Mouse (Mus musculus) cerebellum, adult 2 months (tissue): ENCODE data around the gene Sin3a. TPM values are rescaled to one million over a fixed set of nuclear protein-coding genes. Genes with fewer than 3 reads are reported as not detected.
A peak's percentile ranks its signal among the peaks of the same experiment; 100 is the strongest.

Experiments used
- DNase-seq, 2 experiments: peaks; one replicate each; pipeline ENCODE4 v3.0.0; 2021
- H3K27ac ChIP-seq: fragments of 200-500 bp; 2 replicates; pipeline ENCODE4 v1.5.1; 2012; ENCODE audit warnings: low read length, control low read depth, inconsistent platforms; ENCODE audit not compliant: insufficient read depth
- H3K27me3 ChIP-seq: fragments of 200-500 bp; 2 replicates; pipeline ENCODE4 v1.6.1; 2012; ENCODE audit warnings: inconsistent platforms, mild to moderate bottlenecking, low read length, moderate library complexity; ENCODE audit not compliant: control insufficient read depth, insufficient read depth
- H3K4me1 ChIP-seq: fragments of 200-500 bp; 2 replicates; pipeline ENCODE4 v1.6.1; 2011; ENCODE audit warnings: low read length; ENCODE audit not compliant: control insufficient read depth, insufficient read depth
- H3K4me3 ChIP-seq: fragments of 200-500 bp; replicated peaks from 2 replicates; pipeline ENCODE3; 2011; ENCODE audit warnings: mild to moderate bottlenecking, low read depth, low read length, control low read depth; ENCODE audit not compliant: insufficient read depth
- CTCF ChIP-seq: fragments of 200-500 bp; IDR thresholded peaks from 2 replicates; pipeline ENCODE4 v1.5.1; 2011; ENCODE audit warnings: low read depth, mild to moderate bottlenecking, control low read depth, low read length, moderate library complexity, borderline replicate concordance; ENCODE audit not compliant: insufficient read depth
- POLR2A ChIP-seq: fragments of 200-500 bp; IDR thresholded peaks from 2 replicates; pipeline ENCODE4 v1.6.1; 2011; ENCODE audit warnings: low read length, control low read depth, borderline replicate concordance; ENCODE audit not compliant: insufficient read depth
- WGBS: fragments of 180-500 bp; shearing (Covaris S2); methylation state at CpG from one replicate; pipeline ENCODE4 v1.1.7; 2018; 5-methylcytosine and 5-hydroxymethylcytosine counted together
- polyA plus RNA-seq: library from polyadenylated mRNA; depleted of rRNA; stranded (reverse); fragments of >200 nt; gene quantifications from 2 replicates; pipeline ENCODE4 v1.2.3, GENCODE M21; 2012; rRNA removed

Sin3a gene
- 23.8 and 32.3 TPM in 2 replicates for polyA plus RNA-seq

- no peaks in the 10 kb centered on the region for H3K27me3 ChIP-seq
- peaks cover 3% of the 10 kb centered on the region; the same call in 1 of the 2 replicates for H3K4me1 ChIP-seq
- under 1% methylated on average over 34 of the region's 34 CpGs for WGBS
- TF ChIP-seq CTCF (no peak), POLR2A (no peak)
- peak; percentile 72 to 76 for DNase-seq
- peak within 1 kb of the TSS; percentile 97 for H3K4me3 ChIP-seq
- H3K27ac ChIP-seq, result peak within 1 kb of the TSS; percentile 68; the same call in 1 of the 2 replicates
Measured at GRCm38 (mm10) chr9:57071801-57072351, at the start of gene Sin3a. Gene Sin3a, plus strand, starts transcription at chr9:57072040.

DNA sequence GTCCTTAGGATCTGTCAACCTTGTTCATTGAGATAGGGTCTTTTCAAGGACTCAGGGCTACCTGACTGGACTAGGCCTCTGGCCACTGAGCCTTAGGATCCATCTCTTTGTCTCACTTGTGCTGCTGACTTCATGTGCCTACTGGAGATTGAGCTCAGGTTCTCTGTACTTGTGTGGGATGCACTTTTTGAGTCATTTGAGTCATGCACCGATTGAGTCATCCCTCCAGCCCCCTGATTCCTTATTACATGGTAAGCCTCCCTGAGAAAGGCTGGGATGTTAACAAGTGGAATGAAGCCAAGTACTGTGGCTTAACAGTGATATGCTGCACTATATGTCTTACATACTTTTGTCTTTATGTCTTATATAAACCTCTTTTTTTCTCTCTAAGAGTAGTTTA, 40.1 kb upstream of the Sin3a start:
- DNase-seq, result no peak
- Histone ChIP-seq H3K27me3 (no peaks in the 10 kb centered on the region), H3K4me1 (no peaks in the 10 kb centered on the region), H3K27ac (no peak overlapping the region), H3K4me3 (no peak overlapping the region)
- 92% methylated on average over 1 of the region's 1 CpGs for WGBS
- no peak for TF ChIP-seq POLR2A
- TF ChIP-seq CTCF, result no peak

DNA sequence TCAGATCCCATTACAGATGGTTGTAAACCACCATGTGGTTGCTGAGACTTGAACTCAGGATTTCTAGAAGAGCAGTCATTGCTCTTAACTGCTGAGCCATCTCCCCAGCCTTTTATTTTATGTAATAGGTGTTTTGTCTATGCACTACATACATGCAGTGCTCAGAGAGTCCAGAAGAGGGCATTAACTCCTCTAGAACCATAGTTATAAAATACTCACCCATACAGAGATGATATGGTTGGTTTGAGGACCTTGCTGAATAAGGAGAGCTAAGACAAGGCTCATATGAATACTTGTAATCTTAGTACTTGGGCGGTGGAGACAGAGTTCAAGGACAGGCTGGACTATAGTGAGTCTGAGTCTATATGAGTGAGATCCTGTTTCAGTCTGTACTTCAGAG, 15.6 kb upstream of the Sin3a start:
- Histone ChIP-seq H3K4me3 (no peak overlapping the region), H3K27me3 (no peaks in the 10 kb centered on the region), H3K4me1 (no peaks in the 10 kb centered on the region), H3K27ac (no peak overlapping the region)
- TF ChIP-seq POLR2A, result no peak
- TF ChIP-seq CTCF, result no peak
- 92% methylated on average over 1 of the region's 1 CpGs for WGBS
- peak in 1 of 2 experiments; percentile 68 for DNase-seq

DNA sequence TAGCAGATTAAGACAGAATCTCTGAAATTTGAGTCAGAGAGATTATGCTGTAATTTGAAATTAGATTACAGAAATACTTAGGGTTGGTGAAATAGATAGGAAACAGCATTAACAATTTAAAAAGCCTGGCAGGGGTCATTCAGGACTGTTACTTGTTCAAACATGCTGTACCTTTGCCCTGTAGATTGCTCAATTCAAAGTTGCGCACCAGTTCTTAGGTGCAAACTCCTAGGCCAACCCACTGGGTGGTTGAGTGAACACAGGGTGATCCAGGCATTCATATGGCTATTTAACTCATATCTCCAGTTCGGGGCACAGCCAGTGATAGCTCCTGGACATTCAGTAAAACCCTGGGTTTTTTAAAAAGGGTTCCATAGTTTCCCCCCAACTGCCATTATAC, 7.7 kb upstream of the Sin3a start:
- 98% methylated on average over 2 of the region's 2 CpGs for WGBS
- TF ChIP-seq CTCF (no peak), POLR2A (no peak)
- no peak overlapping the region for H3K4me3 ChIP-seq
- DNase-seq, result no peak
- H3K4me1 ChIP-seq, result no peaks in the 10 kb centered on the region
- no peaks in the 10 kb centered on the region for H3K27me3 ChIP-seq
- H3K27ac ChIP-seq, result no peak overlapping the region

GRCm38 (mm10) chr9:57068266-57068665, 3.6 kb upstream of the Sin3a start:
- DNase-seq, result no peak
- WGBS, result 71% methylated on average over 3 of the region's 3 CpGs

DNA sequence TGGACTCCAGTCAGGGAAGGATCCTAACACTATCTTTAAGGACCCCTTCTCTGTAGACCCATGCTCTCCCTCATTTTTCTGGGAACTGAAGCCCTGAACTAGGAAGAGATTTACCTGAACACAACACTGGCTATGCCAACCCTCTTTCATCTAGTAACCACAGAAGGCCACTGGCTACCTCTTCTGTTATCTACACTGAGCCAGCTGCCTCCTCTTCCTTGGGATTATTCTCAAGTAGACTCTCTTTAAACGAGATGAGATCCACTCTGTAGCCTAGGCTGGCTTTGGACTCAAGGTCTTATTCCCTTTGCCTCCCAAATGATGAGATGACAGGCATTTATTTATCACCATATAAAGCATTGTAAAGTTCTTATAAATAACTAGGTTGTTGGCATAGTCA, 1.6 kb upstream of the Sin3a start:
- DNase-seq, result no peak
- no peak overlapping the region for H3K27ac ChIP-seq
- TF ChIP-seq POLR2A (no peak), CTCF (no peak)
- WGBS, result 62% methylated on average over 1 of the region's 1 CpGs
- no peaks in the 10 kb centered on the region for H3K27me3 ChIP-seq
- H3K4me3 ChIP-seq, result no peak overlapping the region
- H3K4me1 ChIP-seq, result peaks cover 3% of the 10 kb centered on the region; the same call in 1 of the 2 replicates

More at GRCm38 (mm10) chr9:57068266-57068665, 3.6 kb upstream of the Sin3a start:
- Histone ChIP-seq H3K27me3 (no peaks in the 10 kb centered on the region), H3K4me3 (no peak overlapping the region), H3K4me1 (no peaks in the 10 kb centered on the region), H3K27ac (no peak overlapping the region)
- TF ChIP-seq POLR2A (no peak), CTCF (no peak)

GRCm38 (mm10) chr9:57070800-57071545, 867 bp upstream of the Sin3a start:
- H3K27ac ChIP-seq, result no peak overlapping the region
- WGBS, result 14% methylated on average over 5 of the region's 5 CpGs

More at GRCm38 (mm10) chr9:57070800-57071545, 867 bp upstream of the Sin3a start:
- Histone ChIP-seq H3K4me1 (peaks cover 3% of the 10 kb centered on the region; the same call in 1 of the 2 replicates), H3K27me3 (no peaks in the 10 kb centered on the region), H3K4me3 (peak overlapping the region; percentile 97)
- no peak for TF ChIP-seq CTCF
- TF ChIP-seq POLR2A, result no peak
- no peak for DNase-seq
